Mouse (Mus musculus) embryonic stem cell, embryonic (primary cell): ENCODE measurements at regions not wholly inside any gene's neighbourhood (a gene's known extent, or its start where the extent isn't known, plus 50 kb on each side); places are given as distances from the start of the nearest gene placed in this dataset.

Source experiments
- CTCF ChIA-PET, 4 experiments: fragments of 300-600 bp in 2 of 4; fragments of 350-600 bp in 2 of 4; sonication (Branson Sonifier 250); formaldehyde crosslinking; loops; one replicate each; lab custom pipeline; 2022; ENCODE audit warnings: inconsistent platforms in 2 of 4; lab: Charles Lee
- POLR2A ChIA-PET, 4 experiments: fragments of 300-600 bp in 2 of 4; fragments of 350-600 bp in 2 of 4; sonication (Branson Sonifier 250); formaldehyde crosslinking; loops; one replicate each; lab custom pipeline; 2022; ENCODE audit warnings: antibody characterized with exemption in 4 of 4, inconsistent platforms in 1 of 4; lab: Charles Lee

DNA sequence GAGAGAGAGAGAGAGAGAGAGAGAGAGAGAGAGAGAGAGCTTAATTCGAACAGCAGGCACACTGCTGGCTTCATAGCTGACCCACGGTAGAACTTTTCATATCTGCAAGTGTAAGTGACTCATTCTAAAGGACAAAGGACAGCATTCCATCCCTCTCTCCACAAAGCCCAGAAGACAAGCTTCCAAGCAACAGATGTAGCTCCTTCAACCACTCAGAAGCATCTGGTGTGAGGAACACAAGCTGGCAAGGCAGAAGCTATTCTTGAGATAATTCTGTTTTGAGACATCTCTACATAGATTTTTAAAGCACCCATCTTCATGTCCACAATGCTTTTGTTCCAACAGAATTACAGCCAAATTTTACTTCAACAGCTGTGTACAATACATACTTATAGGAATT, 294.2 kb upstream of the Gria1 start:
- ChIA-PET CTCF (no interaction called here), POLR2A (interaction anchor here in 1 of 4 experiments (0.7 kb wide), 1 partner anchor 96 kb away, joined by 3 read pairs; no protein-coding TSS in a partner anchor)

- POLR2A ChIA-PET, result no interaction called here
- CTCF ChIA-PET, result no interaction called here
Measured at GRCm38 (mm10) chr11:56725141-56725540, 286.0 kb upstream of the Gria1 start.

DNA sequence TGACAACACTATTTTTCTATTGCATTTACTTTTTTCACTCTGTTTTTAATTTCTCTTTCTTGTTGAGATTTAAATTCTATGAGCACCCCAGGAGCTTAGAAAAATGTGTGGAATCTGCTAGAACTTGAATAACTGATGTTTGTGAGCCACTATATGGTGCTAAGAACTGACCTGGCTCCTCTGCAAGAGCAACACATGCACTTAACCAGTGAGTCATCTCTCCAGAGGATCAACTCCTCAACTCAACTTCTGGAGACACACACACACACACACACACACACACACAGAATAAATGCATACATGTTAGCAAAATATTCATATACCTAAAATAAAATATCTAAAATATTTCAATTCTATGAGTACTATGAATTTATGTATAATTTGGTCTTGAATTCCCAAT, 285.0 kb upstream of the Gria1 start:
- ChIA-PET POLR2A (no interaction called here), CTCF (no interaction called here)

DNA sequence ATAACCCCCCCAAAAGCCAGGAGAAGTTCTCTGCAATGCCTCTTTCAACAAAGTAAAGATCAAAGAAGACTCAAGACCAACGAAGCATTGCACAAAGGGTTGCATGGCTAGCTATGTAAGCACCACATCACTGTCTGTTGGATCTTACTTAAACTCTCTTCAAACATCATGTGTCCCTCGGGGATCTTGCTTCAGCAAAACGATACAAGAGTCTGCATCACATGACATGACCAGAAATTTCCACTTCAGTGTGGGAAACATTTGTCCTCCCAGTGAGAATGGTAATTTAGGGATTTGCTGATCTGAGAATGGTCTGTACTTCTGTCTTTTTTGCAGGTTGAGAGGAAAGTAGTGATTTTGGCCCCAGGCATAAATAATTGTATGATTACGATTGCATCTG, 283.6 kb upstream of the Gria1 start:
- ChIA-PET POLR2A (no interaction called here), CTCF (no interaction called here)

DNA sequence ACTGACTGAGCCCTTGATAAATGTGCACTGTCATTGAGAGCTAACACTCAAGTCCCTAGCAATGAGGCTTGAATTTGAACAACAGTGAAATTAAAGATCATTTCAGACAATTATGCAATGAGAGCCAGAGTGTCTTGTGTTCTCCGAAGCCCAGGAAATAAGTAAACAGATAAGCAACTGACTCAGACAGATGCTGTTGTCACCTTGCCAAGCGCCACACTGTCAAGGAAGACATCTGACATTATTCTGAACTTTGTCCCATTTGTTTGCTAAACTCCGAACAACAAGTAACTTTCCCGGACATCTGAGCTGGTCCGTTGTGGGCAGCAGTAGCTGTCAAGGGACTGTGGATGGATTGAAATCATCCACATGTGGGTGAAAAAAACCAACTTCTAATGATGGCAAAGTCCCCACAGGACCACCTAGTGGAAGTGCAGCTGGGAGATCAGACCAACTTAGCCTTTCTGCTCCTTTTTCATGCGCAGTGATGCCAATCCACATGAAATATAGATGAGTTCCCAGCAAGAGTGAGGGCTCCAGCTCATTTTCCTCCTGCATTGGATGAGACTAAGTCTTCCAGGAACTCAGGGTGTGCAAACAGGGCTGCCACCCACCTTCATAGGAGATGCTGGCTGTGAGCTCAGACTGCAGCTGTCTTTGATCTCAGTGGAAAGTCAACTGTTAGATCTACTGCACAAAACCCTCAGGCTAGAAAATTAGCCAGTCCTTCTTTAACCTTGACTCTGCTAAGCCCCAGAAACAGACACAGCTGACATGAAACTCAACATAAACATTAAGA, 282.8 kb upstream of the Gria1 start:
- CTCF ChIA-PET, result no interaction called here
- POLR2A ChIA-PET, result no interaction called here

DNA sequence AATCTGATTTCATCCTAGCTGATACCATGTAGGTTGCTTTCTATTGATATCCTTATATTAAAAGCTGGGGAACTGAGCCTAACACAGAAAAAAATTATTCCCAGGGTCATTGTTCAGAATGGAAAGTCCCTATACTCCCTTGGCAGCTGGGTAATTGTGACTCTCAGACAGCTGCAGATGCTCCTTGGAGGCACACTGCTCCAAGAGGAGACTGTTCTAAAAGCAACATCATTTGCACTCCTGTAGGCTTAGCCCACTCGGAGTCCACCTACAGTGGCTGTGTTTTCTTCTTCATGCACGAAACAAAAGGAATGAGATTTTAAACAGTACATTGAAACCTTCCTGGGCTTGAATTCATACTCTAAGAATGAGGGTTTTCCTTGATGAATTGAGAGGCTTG, 269.3 kb upstream of the Gria1 start:
- CTCF ChIA-PET, result interaction anchor here in 1 of 4 experiments (1.1 kb wide), 1 partner anchor 10 kb away, joined by 3 read pairs; no protein-coding TSS in a partner anchor
- POLR2A ChIA-PET, result interaction anchor here in 2 of 4 experiments (0.6 to 0.7 kb wide), 3 partner anchors 8 to 262 kb away, joined by 3 to 7 read pairs (median 5); no protein-coding TSS in a partner anchor

GRCm38 (mm10) chr11:56750032-56750431, 261.2 kb upstream of the Gria1 start:
- ChIA-PET CTCF (no interaction called here), POLR2A (interaction anchor here in 1 of 4 experiments (0.7 kb wide), 1 partner anchor 8 kb away, joined by 3 read pairs; no protein-coding TSS in a partner anchor)

GRCm38 (mm10) chr11:56750639-56751038, 260.5 kb upstream of the Gria1 start:
- CTCF ChIA-PET, result no interaction called here
- POLR2A ChIA-PET, result no interaction called here

DNA sequence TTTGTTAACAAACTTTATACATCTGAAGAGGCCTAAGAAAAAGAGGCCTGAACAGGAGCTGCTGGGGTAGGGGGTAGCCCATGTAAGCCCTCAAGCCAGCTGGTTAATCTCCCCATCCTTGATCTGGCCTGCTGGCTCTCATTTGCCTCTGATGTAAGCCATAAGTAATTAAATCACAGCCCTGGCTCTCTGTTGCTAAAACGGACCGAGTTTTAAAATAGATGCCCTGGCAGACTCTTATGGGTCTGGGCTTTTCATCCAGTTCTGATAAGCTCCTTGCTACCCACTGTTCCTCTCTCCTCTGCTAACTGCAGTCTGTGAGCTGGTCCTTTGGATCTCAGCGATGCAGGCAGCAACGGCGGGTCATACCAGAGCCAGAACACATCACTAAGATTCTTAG, 259.3 kb upstream of the Gria1 start:
- ChIA-PET POLR2A (no interaction called here), CTCF (interaction anchor here in 2 of 4 experiments (0.5 to 0.7 kb wide), 2 partner anchors 85 to 1445 kb away, joined by 3 read pairs; no protein-coding TSS in a partner anchor)

DNA sequence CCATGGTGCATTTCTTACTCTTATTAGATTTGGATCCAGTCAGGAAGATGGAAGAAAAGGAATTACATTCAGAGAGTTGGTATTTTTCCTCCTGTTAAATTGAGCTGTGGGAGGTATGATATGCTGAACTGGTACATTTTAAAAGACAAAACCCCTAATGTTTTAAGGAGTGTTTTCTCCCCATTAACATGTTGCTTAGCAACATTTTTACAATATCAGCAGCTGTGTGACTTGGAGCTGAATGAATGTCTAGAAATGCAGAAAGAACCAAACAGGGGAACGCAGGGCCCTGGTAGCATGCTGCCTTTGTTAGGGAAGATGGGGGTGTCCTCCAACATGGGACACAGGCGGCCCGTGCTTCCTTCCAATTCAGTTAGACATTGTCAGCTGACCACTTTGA, 257.5 kb upstream of the Gria1 start:
- CTCF ChIA-PET, result no interaction called here

GRCm38 (mm10) chr11:56760474-56760873, 250.7 kb upstream of the Gria1 start:
- ChIA-PET CTCF (no interaction called here), POLR2A (no interaction called here)

More for the DNA sequence above, 257.5 kb upstream of the Gria1 start:
- POLR2A ChIA-PET, result interaction anchor here in 1 of 4 experiments (0.6 to 1.1 kb wide), 3 partner anchors 9 to 665 kb away, joined by 3 to 4 read pairs (median 3); no protein-coding TSS in a partner anchor

DNA sequence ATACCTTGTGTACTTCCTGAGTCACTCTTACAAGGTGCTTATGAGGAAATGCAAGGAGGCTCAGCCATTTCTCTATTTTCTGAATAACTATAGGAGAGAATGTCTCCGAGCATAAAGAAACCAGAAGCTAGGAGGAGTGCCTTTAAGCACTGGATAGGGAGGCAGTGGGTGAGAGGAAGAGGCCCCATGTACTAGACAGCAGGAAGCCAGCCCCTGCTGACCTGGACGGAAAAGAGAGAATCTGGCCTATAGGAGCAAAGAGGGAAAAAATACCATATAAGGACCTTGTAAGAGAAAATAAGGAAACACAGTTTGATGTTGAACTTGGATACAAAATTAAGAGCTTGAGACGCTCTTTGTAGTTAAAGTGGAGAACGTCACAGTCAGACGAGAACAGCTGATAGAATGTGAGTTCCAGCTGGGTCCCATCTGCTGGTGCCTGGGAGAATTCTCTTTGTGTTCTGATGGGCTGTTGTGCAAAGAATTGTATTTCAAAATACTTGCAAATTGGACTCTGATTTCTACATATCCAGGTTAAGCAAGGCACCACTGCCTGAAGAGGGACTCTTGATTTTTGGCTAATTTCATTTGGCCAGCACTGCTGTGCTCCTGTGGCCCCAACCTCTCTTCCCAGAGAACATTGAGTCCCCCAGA, 248.6 kb upstream of the Gria1 start:
- ChIA-PET POLR2A (interaction anchor here in 2 of 4 experiments (0.7 to 1.2 kb wide), 2 partner anchors 9 to 200 kb away, joined by 3 to 4 read pairs; no protein-coding TSS in a partner anchor), CTCF (interaction anchor here in 1 of 4 experiments (0.6 kb wide), 1 partner anchor 998 kb away, joined by 4 read pairs; no protein-coding TSS in a partner anchor)

DNA sequence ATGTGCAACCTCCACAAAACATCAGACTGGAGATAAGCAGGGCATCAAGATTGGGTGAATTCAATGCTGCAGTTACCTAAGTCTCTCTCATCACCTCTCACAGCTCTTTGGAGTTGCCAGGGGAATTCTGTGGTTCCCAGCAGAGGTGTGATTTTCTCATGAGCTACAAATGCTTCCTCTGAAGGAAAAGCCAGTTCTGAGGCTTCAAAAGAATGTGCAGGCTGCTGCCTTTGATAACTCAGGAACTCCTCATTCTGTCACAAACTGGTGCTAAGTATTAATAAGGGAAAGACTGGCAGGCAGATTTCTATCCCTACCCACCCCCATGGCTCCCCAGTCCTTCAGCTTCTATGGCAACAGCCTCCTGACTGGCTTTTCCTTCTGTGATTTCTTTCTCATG, 243.8 kb upstream of the Gria1 start:
- ChIA-PET POLR2A (no interaction called here), CTCF (no interaction called here)

DNA sequence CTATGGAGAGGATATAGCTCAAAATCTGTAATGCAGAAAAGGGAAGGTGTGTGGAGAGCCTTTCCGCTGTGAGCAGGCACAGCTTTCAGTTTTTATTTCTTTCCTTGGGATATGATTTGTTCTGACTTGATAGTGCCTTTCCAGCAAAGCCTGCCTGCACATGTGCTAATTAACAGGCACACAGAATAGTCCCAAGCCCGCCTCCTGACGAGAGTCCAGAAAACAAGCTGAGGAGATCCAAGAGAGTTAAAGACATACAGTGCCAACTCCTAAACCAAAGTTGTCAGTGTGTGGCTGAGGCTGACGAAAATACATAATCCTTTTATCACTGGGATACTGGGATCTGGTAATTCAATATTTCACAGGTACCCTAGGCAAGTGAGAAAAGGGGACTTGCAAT, 224.8 kb upstream of the Gria1 start:
- ChIA-PET POLR2A (no interaction called here), CTCF (no interaction called here)

DNA sequence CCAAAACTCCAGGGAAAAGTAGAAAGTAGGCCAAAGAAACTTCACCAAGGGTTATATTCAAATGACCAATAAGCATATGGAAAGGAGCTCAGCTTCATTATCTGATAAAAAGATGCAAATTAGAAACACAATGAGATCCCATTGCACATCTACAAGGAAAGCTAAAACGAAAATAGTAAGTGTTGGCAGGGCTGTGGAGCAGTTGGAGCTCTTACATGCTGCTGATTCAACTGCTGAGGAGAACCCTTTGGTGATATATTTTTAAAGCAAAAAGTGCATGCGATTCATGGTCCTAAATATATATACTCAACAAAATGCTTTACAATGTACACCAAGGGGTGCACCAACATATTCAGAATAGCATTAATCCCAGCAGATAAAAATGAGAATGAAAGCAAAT, 218.5 kb upstream of the Gria1 start:
- ChIA-PET CTCF (interaction anchor here in 1 of 4 experiments (1.0 kb wide), 1 partner anchor 675 kb away, joined by 3 read pairs; no protein-coding TSS in a partner anchor), POLR2A (no interaction called here)

GRCm38 (mm10) chr11:56807314-56807713, 203.9 kb upstream of the Gria1 start:
- ChIA-PET POLR2A (no interaction called here), CTCF (no interaction called here)

DNA sequence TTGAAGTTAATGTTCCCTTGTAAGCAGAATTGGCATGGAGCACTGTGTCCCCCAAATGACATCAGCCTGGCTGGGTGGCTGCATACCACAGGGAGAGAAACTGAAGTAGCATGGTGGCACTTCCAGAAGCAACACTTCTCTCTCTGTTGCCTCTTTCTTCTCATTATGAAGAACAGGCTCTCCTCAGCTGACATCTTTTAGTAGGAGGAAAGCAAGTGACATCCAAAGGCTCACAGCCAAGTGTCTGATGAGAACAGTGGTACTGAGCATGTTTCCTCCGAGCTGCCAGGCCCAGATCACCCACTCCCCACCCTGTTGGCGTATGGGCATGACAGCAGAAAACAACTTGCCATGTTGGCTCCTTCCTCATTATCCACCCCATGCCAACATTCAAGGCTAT, 201.0 kb upstream of the Gria1 start:
- POLR2A ChIA-PET, result no interaction called here
- CTCF ChIA-PET, result interaction anchor here in 1 of 4 experiments (0.6 to 0.8 kb wide), 3 partner anchors 19 to 1295 kb away, joined by 6 to 13 read pairs (median 9); no protein-coding TSS in a partner anchor

DNA sequence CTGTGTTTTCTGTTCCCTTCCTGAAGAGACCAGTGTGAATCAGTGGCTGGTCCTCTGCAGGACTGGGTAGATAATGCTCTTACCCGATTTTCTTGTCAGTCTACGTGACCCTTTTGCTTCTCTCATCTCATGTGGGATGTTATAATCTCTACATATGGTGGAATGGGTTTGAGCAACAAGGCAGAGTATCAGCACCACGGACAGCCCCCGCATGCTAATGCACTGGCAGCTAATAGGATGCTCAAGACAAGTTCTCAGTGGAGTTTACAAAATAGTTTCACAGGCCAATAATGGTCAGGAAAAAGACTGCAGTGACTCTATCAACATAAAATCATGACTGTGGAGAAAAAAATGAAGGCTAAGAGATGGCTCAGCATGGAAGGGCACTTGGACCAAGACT, 199.1 kb upstream of the Gria1 start:
- POLR2A ChIA-PET, result no interaction called here

DNA sequence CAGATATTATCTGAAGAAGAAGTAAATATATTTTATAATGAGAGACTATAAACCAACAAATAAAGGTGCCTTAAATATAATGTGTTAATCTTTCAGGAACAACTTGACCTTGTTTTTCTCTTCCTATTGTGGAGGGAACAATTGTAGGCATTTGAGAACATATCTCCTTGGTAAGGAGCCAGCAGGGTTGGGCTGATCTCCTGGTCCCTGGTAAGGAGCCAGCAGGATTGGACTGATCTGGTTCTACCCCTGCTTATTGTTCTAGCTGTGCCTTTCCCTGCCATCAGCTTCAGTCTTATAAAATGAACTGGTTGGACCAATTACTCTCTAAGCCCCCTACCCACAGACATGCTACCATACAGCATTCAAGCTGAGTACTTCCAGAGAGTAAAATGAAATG, 187.7 kb upstream of the Gria1 start:
- ChIA-PET CTCF (no interaction called here), POLR2A (no interaction called here)

More for the DNA sequence above, 199.1 kb upstream of the Gria1 start:
- CTCF ChIA-PET, result no interaction called here

GRCm38 (mm10) chr11:56827499-56827898, 183.7 kb upstream of the Gria1 start:
- ChIA-PET POLR2A (interaction anchor here in 1 of 4 experiments (0.7 kb wide), 1 partner anchor 35 kb away, joined by 3 read pairs; no protein-coding TSS in a partner anchor), CTCF (interaction anchor here in 1 of 4 experiments (0.6 kb wide), 1 partner anchor 668 kb away, joined by 5 read pairs; no protein-coding TSS in a partner anchor)
